Mouse (Mus musculus) neural tube, embryonic 15.5 days (tissue): ENCODE measurements around the gene Pi4ka. TPM values are rescaled to one million over a fixed set of nuclear protein-coding genes. Genes with fewer than 3 reads are reported as not detected.

Experiments
- polyA plus RNA-seq: library from polyadenylated mRNA; unstranded; fragments of >200 nt; fragmentation: Nextera tagmentation; extraction: Ambion mirVana; gene quantifications from 2 replicates; pipeline ENCODE4 v1.2.1, GENCODE M21; 2015

Pi4ka gene
- polyA plus RNA-seq, 1 experiment from 2014 or later, result 59.7 TPM

Other genes starting within 250 kb of the Pi4ka start
- 288 and 306 TPM in 2 replicates for gene Ube2l3, start 203.7 kb downstream of the Pi4ka start, polyA plus RNA-seq
- 1.9 and 2.1 TPM in 2 replicates for gene Rimbp3, start 197.7 kb downstream of the Pi4ka start, polyA plus RNA-seq
- gene Hic2, start 172.7 kb downstream of the Pi4ka start, polyA plus RNA-seq, result 6.7 and 7.4 TPM in 2 replicates
- gene Tmem191c, start 130.2 kb downstream of the Pi4ka start, polyA plus RNA-seq, result 87.0 and 112 TPM in 2 replicates
- 1.0 and 1.9 TPM in 2 replicates for gene Serpind1, start 74.9 kb downstream of the Pi4ka start, polyA plus RNA-seq
- gene Snap29, start 328 bp downstream of the Pi4ka start, polyA plus RNA-seq, result 23.3 and 24.0 TPM in 2 replicates
- gene Crkl, start 45.7 kb upstream of the Pi4ka start, polyA plus RNA-seq, result 76.3 and 77.4 TPM in 2 replicates
- 3.4 and 4.8 TPM in 2 replicates for gene Aifm3, start 83.3 kb upstream of the Pi4ka start, polyA plus RNA-seq
- 118 and 129 TPM in 2 replicates for gene Lztr1, start 102.4 kb upstream of the Pi4ka start, polyA plus RNA-seq
- 58.1 and 60.8 TPM in 2 replicates for gene Thap7, start 124.8 kb upstream of the Pi4ka start, polyA plus RNA-seq
- gene Lrrc74b, start 154.9 kb upstream of the Pi4ka start, polyA plus RNA-seq, result 0.98 and 1.3 TPM in 2 replicates
- gene P2rx6, start 155.6 kb upstream of the Pi4ka start, polyA plus RNA-seq, result 2.6 and 2.8 TPM in 2 replicates
- gene Slc7a4, start 176.9 kb upstream of the Pi4ka start, polyA plus RNA-seq, result 40.4 and 46.1 TPM in 2 replicates
- gene Smpd4, start 213.0 kb upstream of the Pi4ka start, polyA plus RNA-seq, result 25.8 and 28.8 TPM in 2 replicates
- gene Ccdc74a, start 240.2 kb upstream of the Pi4ka start, polyA plus RNA-seq, result 13.7 and 14.0 TPM in 2 replicates